Mouse (Mus musculus): ENCODE data around the gene Wipi1. TPM values are rescaled to one million over a fixed set of nuclear protein-coding genes. Genes with fewer than 3 reads are reported as not detected.
"Not testable (repeated sequence)": the region's sequence is repeated elsewhere in the genome, so short reads cannot be mapped to it uniquely, and the experiment has no call there.

Wipi1 gene
- polyA plus RNA-seq, 1 experiment from 2014 or later = 21.3 TPM

- Histone ChIP-seq H3K27me3 (ENCODE audit: control insufficient read depth, insufficient read depth, low read length) (no peaks in the 10 kb centered on the region), H3K4me2 (replicated peaks; ENCODE audit: low read depth, low read length) (no peak overlapping the region), H3K27ac (ENCODE audit: low read length) (no peak overlapping the region), H3K9ac (replicated peaks; ENCODE audit: low read depth, low read length) (no peak overlapping the region), H3K36me3 (ENCODE audit: control insufficient read depth, insufficient read depth, low read length) (no peaks in the 10 kb centered on the region), H3K4me3 (ENCODE audit: low read depth, low read length) (no peak overlapping the region), H3K9me3 (ENCODE audit: control insufficient read depth, low read depth, low read length) (no peaks in the 10 kb centered on the region), H3K4me1 (ENCODE audit: control insufficient read depth, insufficient read depth, low read length) (0 out of 2 replicates have a peak, but pooled peaks cover 3% of the 10 kb centered on the region)
- ATAC-seq (ENCODE audit: insufficient number of reproducible peaks, insufficient read depth, low FRiP score, low read depth) = no peak
- WGBS = 84% methylated on average over 4 of the region's 4 CpGs
Observed at GRCm38 (mm10) chr11:109627648-109628047, 15.9 kb upstream of the Wipi1 start.

- 74% methylated on average over 7 of the region's 7 CpGs for WGBS
- Histone ChIP-seq H3K27ac (ENCODE audit: low read length) (no peak overlapping the region), H3K4me1 (ENCODE audit: control insufficient read depth, insufficient read depth, low read length) (peaks cover 5% of the 10 kb centered on the region; the same call in 1 of the 2 replicates), H3K4me3 (ENCODE audit: low read depth, low read length) (no peak overlapping the region), H3K4me2 (replicated peaks; ENCODE audit: low read depth, low read length) (no peak overlapping the region), H3K36me3 (ENCODE audit: control insufficient read depth, insufficient read depth, low read length) (no peaks in the 10 kb centered on the region), H3K9me3 (ENCODE audit: control insufficient read depth, low read depth, low read length) (no peaks in the 10 kb centered on the region), H3K27me3 (ENCODE audit: control insufficient read depth, insufficient read depth, low read length) (no peaks in the 10 kb centered on the region), H3K9ac (replicated peaks; ENCODE audit: low read depth, low read length) (no peak overlapping the region)
- no peak for ATAC-seq (ENCODE audit: insufficient number of reproducible peaks, insufficient read depth, low FRiP score, low read depth)
Observed at GRCm38 (mm10) chr11:109623238-109623637, 11.5 kb upstream of the Wipi1 start.

GRCm38 (mm10) chr11:109622518-109623037 is 10.8 kb upstream of the Wipi1 start:
- H3K4me2 ChIP-seq (replicated peaks; ENCODE audit: low read depth, low read length) = peak overlapping the region; percentile 36
- peaks cover 5% of the 10 kb centered on the region; the same call in 1 of the 2 replicates for H3K4me1 ChIP-seq (ENCODE audit: control insufficient read depth, insufficient read depth, low read length)
- H3K9me3 ChIP-seq (ENCODE audit: control insufficient read depth, low read depth, low read length) = no peaks in the 10 kb centered on the region
- 10% methylated on average over 15 of the region's 15 CpGs for WGBS
- no peak overlapping the region for H3K9ac ChIP-seq (replicated peaks; ENCODE audit: low read depth, low read length)
- H3K27me3 ChIP-seq (ENCODE audit: control insufficient read depth, insufficient read depth, low read length) = no peaks in the 10 kb centered on the region
- no peak; the same call in 1 of the 2 replicates for ATAC-seq (ENCODE audit: insufficient number of reproducible peaks, insufficient read depth, low FRiP score, low read depth)
- H3K27ac ChIP-seq (ENCODE audit: low read length) = no peak overlapping the region
- H3K36me3 ChIP-seq (ENCODE audit: control insufficient read depth, insufficient read depth, low read length) = no peaks in the 10 kb centered on the region
- peak overlapping the region; percentile 7; the same call in 1 of the 2 replicates for H3K4me3 ChIP-seq (ENCODE audit: low read depth, low read length)

- H3K36me3 ChIP-seq (ENCODE audit: control insufficient read depth, insufficient read depth, low read length) = no peaks in the 10 kb centered on the region
- H3K4me3 ChIP-seq (ENCODE audit: low read depth, low read length) = no peak overlapping the region
- no peaks in the 10 kb centered on the region for H3K27me3 ChIP-seq (ENCODE audit: control insufficient read depth, insufficient read depth, low read length)
- no peak overlapping the region for H3K27ac ChIP-seq (ENCODE audit: low read length)
- ATAC-seq (ENCODE audit: insufficient number of reproducible peaks, insufficient read depth, low FRiP score, low read depth) = 0 out of 2 replicates have a peak, but pooled peaks have one; percentile 29
- no peak overlapping the region for H3K9ac ChIP-seq (replicated peaks; ENCODE audit: low read depth, low read length)
- no peaks in the 10 kb centered on the region for H3K9me3 ChIP-seq (ENCODE audit: control insufficient read depth, low read depth, low read length)
- H3K4me2 ChIP-seq (replicated peaks; ENCODE audit: low read depth, low read length) = no peak overlapping the region
- 16% methylated on average over 2 of the region's 2 CpGs for WGBS
- peaks cover 5% of the 10 kb centered on the region; the same call in 1 of the 2 replicates for H3K4me1 ChIP-seq (ENCODE audit: control insufficient read depth, insufficient read depth, low read length)
Observed at GRCm38 (mm10) chr11:109621183-109621582, 9.4 kb upstream of the Wipi1 start.

- no peak for ATAC-seq (ENCODE audit: insufficient number of reproducible peaks, insufficient read depth, low FRiP score, low read depth)
- Histone ChIP-seq H3K27me3 (ENCODE audit: control insufficient read depth, insufficient read depth, low read length) (no peaks in the 10 kb centered on the region), H3K9ac (replicated peaks; ENCODE audit: low read depth, low read length) (no peak overlapping the region), H3K4me1 (ENCODE audit: control insufficient read depth, insufficient read depth, low read length) (peaks cover 5% of the 10 kb centered on the region; the same call in 1 of the 2 replicates), H3K9me3 (ENCODE audit: control insufficient read depth, low read depth, low read length) (no peaks in the 10 kb centered on the region), H3K4me3 (ENCODE audit: low read depth, low read length) (no peak overlapping the region), H3K27ac (ENCODE audit: low read length) (no peak overlapping the region), H3K4me2 (replicated peaks; ENCODE audit: low read depth, low read length) (no peak overlapping the region), H3K36me3 (ENCODE audit: control insufficient read depth, insufficient read depth, low read length) (no peaks in the 10 kb centered on the region)
- 75% methylated on average over 6 of the region's 6 CpGs for WGBS
Observed at GRCm38 (mm10) chr11:109620356-109620755, 8.6 kb upstream of the Wipi1 start.

GRCm38 (mm10) chr11:109619055-109619454 is 7.3 kb upstream of the Wipi1 start:
- not testable (repeated sequence) for ATAC-seq (ENCODE audit: insufficient number of reproducible peaks, insufficient read depth, low FRiP score, low read depth)

GRCm38 (mm10) chr11:109616766-109617165 is 5.0 kb upstream of the Wipi1 start:
- ATAC-seq (ENCODE audit: insufficient number of reproducible peaks, insufficient read depth, low FRiP score, low read depth) = no peak
- no peak overlapping the region for H3K27ac ChIP-seq (ENCODE audit: low read length)
- 52% methylated on average over 4 of the region's 4 CpGs for WGBS
- no peaks in the 10 kb centered on the region for H3K9me3 ChIP-seq (ENCODE audit: control insufficient read depth, low read depth, low read length)
- no peak overlapping the region for H3K9ac ChIP-seq (replicated peaks; ENCODE audit: low read depth, low read length)
- H3K27me3 ChIP-seq (ENCODE audit: control insufficient read depth, insufficient read depth, low read length) = no peaks in the 10 kb centered on the region
- H3K4me1 ChIP-seq (ENCODE audit: control insufficient read depth, insufficient read depth, low read length) = no peaks in the 10 kb centered on the region; the same call in 1 of the 2 replicates
- H3K4me3 ChIP-seq (ENCODE audit: low read depth, low read length) = no peak overlapping the region
- no peak overlapping the region for H3K4me2 ChIP-seq (replicated peaks; ENCODE audit: low read depth, low read length)
- no peaks in the 10 kb centered on the region for H3K36me3 ChIP-seq (ENCODE audit: control insufficient read depth, insufficient read depth, low read length)

More at GRCm38 (mm10) chr11:109619055-109619454, 7.3 kb upstream of the Wipi1 start:
- not testable (repeated sequence) for H3K4me2 ChIP-seq (replicated peaks; ENCODE audit: low read depth, low read length); H3K9me3 ChIP-seq (ENCODE audit: control insufficient read depth, low read depth, low read length); H3K36me3 ChIP-seq (ENCODE audit: control insufficient read depth, insufficient read depth, low read length); H3K9ac ChIP-seq (replicated peaks; ENCODE audit: low read depth, low read length); H3K27ac ChIP-seq (ENCODE audit: low read length); H3K4me3 ChIP-seq (ENCODE audit: low read depth, low read length); H3K4me1 ChIP-seq (ENCODE audit: control insufficient read depth, insufficient read depth, low read length); H3K27me3 ChIP-seq (ENCODE audit: control insufficient read depth, insufficient read depth, low read length)
- 41% methylated on average over 8 of the region's 8 CpGs for WGBS

GRCm38 (mm10) chr11:109616352-109616751 is 4.6 kb upstream of the Wipi1 start:
- H3K27ac ChIP-seq (ENCODE audit: low read length) = no peak overlapping the region

GRCm38 (mm10) chr11:109615286-109615685 is 3.5 kb upstream of the Wipi1 start:
- Histone ChIP-seq H3K27me3 (ENCODE audit: control insufficient read depth, insufficient read depth, low read length) (no peaks in the 10 kb centered on the region), H3K36me3 (ENCODE audit: control insufficient read depth, insufficient read depth, low read length) (no peaks in the 10 kb centered on the region), H3K9me3 (ENCODE audit: control insufficient read depth, low read depth, low read length) (no peaks in the 10 kb centered on the region), H3K4me3 (ENCODE audit: low read depth, low read length) (no peak overlapping the region), H3K27ac (ENCODE audit: low read length) (no peak overlapping the region), H3K4me2 (replicated peaks; ENCODE audit: low read depth, low read length) (no peak overlapping the region), H3K4me1 (ENCODE audit: control insufficient read depth, insufficient read depth, low read length) (peaks cover 4% of the 10 kb centered on the region; the same call in 1 of the 2 replicates), H3K9ac (replicated peaks; ENCODE audit: low read depth, low read length) (no peak overlapping the region)
- 60% methylated on average over 9 of the region's 9 CpGs for WGBS
- no peak for ATAC-seq (ENCODE audit: insufficient number of reproducible peaks, insufficient read depth, low FRiP score, low read depth)

More at GRCm38 (mm10) chr11:109616352-109616751, 4.6 kb upstream of the Wipi1 start:
- Histone ChIP-seq H3K9me3 (ENCODE audit: control insufficient read depth, low read depth, low read length) (no peaks in the 10 kb centered on the region), H3K36me3 (ENCODE audit: control insufficient read depth, insufficient read depth, low read length) (no peaks in the 10 kb centered on the region), H3K27me3 (ENCODE audit: control insufficient read depth, insufficient read depth, low read length) (no peaks in the 10 kb centered on the region), H3K4me1 (ENCODE audit: control insufficient read depth, insufficient read depth, low read length) (no peaks in the 10 kb centered on the region; the same call in 1 of the 2 replicates), H3K4me2 (replicated peaks; ENCODE audit: low read depth, low read length) (no peak overlapping the region), H3K4me3 (ENCODE audit: low read depth, low read length) (no peak overlapping the region), H3K9ac (replicated peaks; ENCODE audit: low read depth, low read length) (no peak overlapping the region)
- no peak for ATAC-seq (ENCODE audit: insufficient number of reproducible peaks, insufficient read depth, low FRiP score, low read depth)
- WGBS = 76% methylated on average over 4 of the region's 4 CpGs
